Mouse (Mus musculus): Measurements from ENCODE around the gene Slc26a8.

Slc26a8 gene

GRCm38 (mm10) chr17:28588591-28588990 lies 101.4 kb downstream of the Slc26a8 start:
- no peak for DNase-seq

Data from cerebellum, postnatal 25 days (tissue).